Mouse (Mus musculus) intestine, embryonic 15.5 days (tissue): ENCODE measurements around the gene Frmd4a. TPM values are rescaled to one million over a fixed set of nuclear protein-coding genes. Genes with fewer than 3 reads are reported as not detected.

Experiments
- ATAC-seq: fragments of 200-750 bp; cut with Nextera tagmentation; 2 replicates; pipeline ENCODE4 v1.8.0; 2017; ENCODE audit warnings: moderate TSS enrichment, moderate library complexity
- H3K27ac ChIP-seq: fragments of 300-500 bp; sonication (generic); 2 replicates; pipeline ENCODE4 v1.5.1; 2015; ENCODE audit warnings: mild to moderate bottlenecking, inconsistent platforms
- H3K27me3 ChIP-seq: fragments of 300-500 bp; sonication (generic); replicated peaks from 2 replicates; pipeline ENCODE4 v1.6.1; 2015; ENCODE audit warnings: inconsistent platforms
- H3K36me3 ChIP-seq: fragments of 300-500 bp; sonication (generic); 2 replicates; pipeline ENCODE4 v1.6.1; 2015; ENCODE audit warnings: inconsistent platforms
- H3K4me1 ChIP-seq: fragments of 300-500 bp; sonication (generic); replicated peaks from 2 replicates; pipeline ENCODE4 v1.6.1; 2015; ENCODE audit warnings: inconsistent platforms
- H3K4me2 ChIP-seq: fragments of 300-500 bp; sonication (generic); replicated peaks from 2 replicates; pipeline ENCODE4 v1.6.1; 2015; ENCODE audit warnings: mild to moderate bottlenecking, inconsistent platforms
- H3K4me3 ChIP-seq: fragments of 300-500 bp; sonication (generic); replicated peaks from 2 replicates; pipeline ENCODE4 v1.5.1; 2015; ENCODE audit warnings: inconsistent platforms
- H3K9ac ChIP-seq: fragments of 300-500 bp; sonication (generic); 2 replicates; pipeline ENCODE4 v1.6.1; 2015; ENCODE audit warnings: inconsistent platforms
- H3K9me3 ChIP-seq: fragments of 300-500 bp; sonication (generic); 2 replicates; pipeline ENCODE4 v1.6.1; 2016; ENCODE audit warnings: inconsistent platforms
- WGBS: fragments of 180-500 bp; shearing (Covaris S2); methylation state at CpG from one replicate; pipeline ENCODE4 v1.1.7; 2015; 5-methylcytosine and 5-hydroxymethylcytosine counted together
- polyA plus RNA-seq: library from polyadenylated mRNA; unstranded; fragments of >200 nt; fragmentation: Nextera tagmentation; extraction: Ambion mirVana; gene quantifications from 2 replicates; pipeline ENCODE4 v1.2.1, GENCODE M21; 2015

Frmd4a gene
- polyA plus RNA-seq, 1 experiment from 2014 or later: 21.0 TPM

DNA sequence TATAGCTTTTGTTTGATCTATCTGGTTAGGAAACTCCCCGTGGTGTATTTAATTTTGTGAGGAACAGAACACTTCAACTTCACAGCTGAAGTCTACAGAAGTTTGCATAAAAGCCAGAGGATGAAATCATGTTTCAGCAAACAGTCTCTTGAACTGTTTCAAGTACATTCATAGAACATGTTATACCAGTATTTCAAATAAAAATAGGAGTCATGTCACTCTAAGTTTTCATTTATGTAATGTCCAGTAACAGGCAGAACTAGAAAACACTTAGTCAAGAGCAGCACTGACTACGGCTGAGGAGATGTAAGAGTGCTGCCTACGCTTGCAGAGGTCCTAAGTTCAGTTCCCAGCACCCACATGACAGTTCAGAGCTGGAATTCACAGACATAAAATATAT, 609.4 kb downstream of the Frmd4a start:
- WGBS: 79% methylated on average over 3 of the region's 3 CpGs
- no peak overlapping the region for H3K4me3 ChIP-seq
- H3K4me1 ChIP-seq: no peaks in the 10 kb centered on the region
- no peak overlapping the region for H3K27ac ChIP-seq
- peaks cover 7% of the 10 kb centered on the region for H3K36me3 ChIP-seq
- ATAC-seq: no peak
- no peaks in the 10 kb centered on the region for H3K27me3 ChIP-seq
- H3K9ac ChIP-seq: no peak overlapping the region
- no peaks in the 10 kb centered on the region for H3K9me3 ChIP-seq
- H3K4me2 ChIP-seq: no peak overlapping the region

DNA sequence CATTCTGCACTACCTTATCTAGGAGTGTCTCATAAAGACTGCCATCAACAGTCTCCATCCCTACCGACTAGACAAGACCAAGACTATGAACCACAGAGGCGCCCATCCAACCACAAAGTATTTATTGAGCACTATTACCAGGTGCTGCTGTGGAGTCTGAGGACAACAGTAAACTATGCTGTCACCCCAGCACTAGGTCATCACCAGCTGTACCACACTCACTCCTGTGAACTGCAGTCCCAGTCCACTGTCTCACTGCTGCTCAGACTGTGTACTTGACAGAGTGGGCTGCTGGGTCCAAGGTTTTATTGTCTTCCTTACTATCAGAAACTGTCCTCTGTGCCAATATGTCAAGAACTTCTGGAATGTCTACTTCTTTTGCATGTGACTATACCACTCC, 611.4 kb downstream of the Frmd4a start:
- no peak for ATAC-seq
- H3K4me3 ChIP-seq: no peak overlapping the region

DNA sequence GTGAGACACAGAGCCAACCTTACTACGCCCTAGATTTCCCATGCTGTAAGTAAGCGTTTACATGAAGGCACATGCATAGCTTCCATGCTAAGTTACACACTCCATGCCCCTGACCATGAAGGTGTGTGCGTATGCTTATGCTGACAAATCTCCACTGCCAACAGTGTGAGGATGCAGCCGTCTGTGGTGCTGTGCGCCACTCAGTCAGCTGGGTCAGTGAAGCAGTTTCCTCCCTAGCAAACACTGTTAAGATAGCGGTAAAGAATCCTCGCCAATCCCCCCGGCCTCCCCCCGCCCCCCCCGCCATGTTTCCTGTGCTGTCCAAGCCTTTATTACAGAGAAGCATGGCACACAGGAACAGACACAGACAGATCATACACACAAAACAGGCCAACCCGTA, 612.0 kb downstream of the Frmd4a start:
- Histone ChIP-seq H3K27ac (no peak overlapping the region), H3K9me3 (no peaks in the 10 kb centered on the region), H3K4me1 (no peaks in the 10 kb centered on the region), H3K4me3 (no peak overlapping the region), H3K9ac (no peak overlapping the region), H3K27me3 (no peaks in the 10 kb centered on the region), H3K4me2 (no peak overlapping the region), H3K36me3 (peaks cover 13% of the 10 kb centered on the region)
- ATAC-seq: no peak
- 84% methylated on average over 11 of the region's 11 CpGs for WGBS

More for the DNA sequence above, 611.4 kb downstream of the Frmd4a start:
- H3K27ac ChIP-seq: no peak overlapping the region
- H3K9me3 ChIP-seq: no peaks in the 10 kb centered on the region
- no peaks in the 10 kb centered on the region for H3K4me1 ChIP-seq
- peaks cover 15% of the 10 kb centered on the region for H3K36me3 ChIP-seq
- no peak overlapping the region for H3K9ac ChIP-seq
- H3K4me2 ChIP-seq: no peak overlapping the region
- H3K27me3 ChIP-seq: no peaks in the 10 kb centered on the region
- WGBS: 96% methylated on average over 2 of the region's 2 CpGs

DNA sequence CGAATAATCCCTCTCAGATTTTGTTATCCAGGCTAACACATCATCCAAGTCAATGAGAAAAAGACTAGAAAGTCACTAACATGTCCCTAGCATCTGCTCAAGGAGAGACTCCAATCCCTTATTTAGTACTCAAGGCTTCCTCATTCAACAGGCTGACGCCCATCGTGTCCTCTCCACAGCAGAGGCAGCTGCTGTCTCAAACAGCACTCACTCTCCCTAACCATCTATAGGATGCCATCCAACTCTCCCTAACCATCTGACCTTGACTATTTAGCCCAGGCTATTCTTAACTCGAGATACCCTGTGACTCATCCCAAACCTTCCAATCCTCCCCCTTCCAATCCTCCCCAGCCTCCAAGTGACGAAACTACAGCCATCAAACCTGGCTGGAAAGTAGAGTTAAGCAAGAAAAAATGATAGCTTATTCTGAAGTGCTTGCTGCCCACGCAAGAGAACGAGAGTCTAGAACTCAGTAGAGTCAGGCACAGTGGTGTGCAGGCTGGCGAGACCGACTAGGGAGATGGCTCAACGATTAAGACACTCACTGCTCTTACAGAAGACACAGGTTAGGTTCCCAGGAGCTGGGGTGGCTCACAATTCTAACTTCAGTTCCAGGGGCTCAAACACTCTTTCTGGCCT, 612.8 kb downstream of the Frmd4a start:
- Histone ChIP-seq H3K9me3 (no peaks in the 10 kb centered on the region), H3K27me3 (no peaks in the 10 kb centered on the region), H3K36me3 (peaks cover 20% of the 10 kb centered on the region), H3K9ac (no peak overlapping the region), H3K27ac (no peak overlapping the region), H3K4me1 (no peaks in the 10 kb centered on the region), H3K4me3 (no peak overlapping the region), H3K4me2 (no peak overlapping the region)
- 93% methylated on average over 10 of the region's 10 CpGs for WGBS
- ATAC-seq: no peak

DNA sequence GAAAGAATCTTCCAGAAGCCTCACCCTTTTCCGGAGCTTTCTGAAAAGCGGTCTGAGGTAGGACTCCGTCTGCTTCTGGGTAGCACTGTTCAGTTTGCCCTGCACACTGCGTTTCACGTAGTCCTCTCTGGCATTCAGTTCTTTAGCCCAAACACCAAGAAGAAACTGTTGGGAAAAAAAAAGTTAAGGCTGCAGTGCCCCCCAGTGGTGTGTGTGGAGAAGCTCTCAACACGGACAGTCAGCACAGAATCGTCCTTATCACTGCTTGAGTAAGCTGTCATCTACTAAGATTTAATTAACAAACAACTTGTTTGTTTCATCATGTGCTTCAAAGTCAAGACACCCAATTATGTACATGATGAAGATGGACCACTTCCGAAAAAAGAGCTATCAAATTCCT, 618.3 kb downstream of the Frmd4a start:
- H3K36me3 ChIP-seq: peaks cover 34% of the 10 kb centered on the region
- ATAC-seq: no peak
- H3K9me3 ChIP-seq: no peaks in the 10 kb centered on the region
- H3K27me3 ChIP-seq: no peaks in the 10 kb centered on the region
- no peak overlapping the region for H3K4me3 ChIP-seq
- no peak overlapping the region for H3K9ac ChIP-seq
- no peaks in the 10 kb centered on the region for H3K4me1 ChIP-seq
- H3K27ac ChIP-seq: no peak overlapping the region
- 85% methylated on average over 8 of the region's 8 CpGs for WGBS
- no peak overlapping the region for H3K4me2 ChIP-seq

DNA sequence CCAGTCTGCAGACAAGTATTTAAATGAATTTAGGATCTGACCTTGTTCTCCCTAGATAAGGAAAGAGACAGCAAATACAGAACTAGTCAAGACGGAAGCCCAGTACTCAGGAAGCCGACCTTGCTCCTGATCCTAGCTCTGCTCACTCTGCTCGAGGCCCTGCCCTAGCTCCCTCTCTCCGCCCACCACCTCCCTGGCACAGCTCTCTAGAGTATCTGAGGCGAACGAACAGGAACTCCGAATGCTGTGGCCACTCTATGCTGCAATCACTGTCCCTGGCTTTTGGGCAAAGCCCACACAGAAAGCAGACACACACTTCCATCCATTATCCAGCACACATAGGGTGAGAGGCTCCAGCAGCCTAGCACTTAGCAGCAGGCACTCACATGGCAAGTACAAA, 619.1 kb downstream of the Frmd4a start:
- Histone ChIP-seq H3K27ac (no peak overlapping the region), H3K9ac (no peak overlapping the region), H3K4me3 (no peak overlapping the region), H3K4me1 (no peaks in the 10 kb centered on the region), H3K9me3 (no peaks in the 10 kb centered on the region), H3K27me3 (no peaks in the 10 kb centered on the region), H3K36me3 (peaks cover 36% of the 10 kb centered on the region), H3K4me2 (no peak overlapping the region)
- no peak for ATAC-seq
- 78% methylated on average over 7 of the region's 7 CpGs for WGBS

DNA sequence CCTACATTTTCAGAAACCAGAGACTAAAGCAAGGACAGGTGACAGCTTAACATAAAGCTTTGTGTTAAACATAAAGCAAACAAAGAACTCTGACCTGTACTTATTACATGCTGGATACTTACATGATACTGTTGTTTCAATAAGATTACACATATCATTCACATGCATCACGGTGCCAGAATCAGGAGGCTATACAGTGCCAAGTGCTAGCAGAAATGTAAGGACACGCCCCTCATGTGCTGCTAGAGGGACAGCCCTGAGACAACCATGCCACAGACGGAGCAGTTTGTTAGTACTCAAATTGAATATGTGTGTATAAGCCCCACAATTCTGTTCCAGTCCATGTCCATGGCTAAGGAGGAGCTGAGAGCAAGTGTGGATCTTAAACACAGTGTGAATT, 620.7 kb downstream of the Frmd4a start:
- ATAC-seq: no peak
- Histone ChIP-seq H3K27ac (no peak overlapping the region), H3K9me3 (no peaks in the 10 kb centered on the region), H3K9ac (no peak overlapping the region), H3K4me2 (no peak overlapping the region), H3K4me1 (no peaks in the 10 kb centered on the region), H3K27me3 (no peaks in the 10 kb centered on the region), H3K4me3 (no peak overlapping the region), H3K36me3 (peaks cover 32% of the 10 kb centered on the region)
- 82% methylated on average over 3 of the region's 3 CpGs for WGBS

DNA sequence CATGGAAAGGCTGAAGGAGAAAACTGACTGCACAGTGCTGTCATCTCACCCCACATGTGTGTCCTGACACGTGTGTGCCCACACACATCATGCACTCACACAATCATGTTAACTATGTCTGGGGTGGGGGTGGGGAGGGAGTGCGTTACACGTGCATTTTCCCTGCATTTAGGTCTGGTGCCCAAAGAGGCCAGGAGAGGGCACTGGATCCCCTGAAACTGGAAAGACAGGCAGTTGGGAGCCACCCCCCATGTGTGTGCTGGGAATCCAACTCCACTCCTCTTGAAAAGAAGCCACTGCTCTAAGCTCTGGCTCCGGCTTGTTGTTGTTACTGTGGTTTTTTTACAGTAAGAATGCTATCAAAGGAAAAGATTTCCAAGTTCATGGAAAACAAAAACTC, 627.5 kb downstream of the Frmd4a start:
- Histone ChIP-seq H3K27ac (no peak overlapping the region), H3K9me3 (no peaks in the 10 kb centered on the region), H3K9ac (no peak overlapping the region), H3K4me2 (no peak overlapping the region), H3K36me3 (peaks cover 12% of the 10 kb centered on the region; the same call in 1 of the 2 replicates), H3K4me1 (no peaks in the 10 kb centered on the region), H3K27me3 (no peaks in the 10 kb centered on the region), H3K4me3 (no peak overlapping the region)
- no peak for ATAC-seq
- 82% methylated on average over 4 of the region's 4 CpGs for WGBS

DNA sequence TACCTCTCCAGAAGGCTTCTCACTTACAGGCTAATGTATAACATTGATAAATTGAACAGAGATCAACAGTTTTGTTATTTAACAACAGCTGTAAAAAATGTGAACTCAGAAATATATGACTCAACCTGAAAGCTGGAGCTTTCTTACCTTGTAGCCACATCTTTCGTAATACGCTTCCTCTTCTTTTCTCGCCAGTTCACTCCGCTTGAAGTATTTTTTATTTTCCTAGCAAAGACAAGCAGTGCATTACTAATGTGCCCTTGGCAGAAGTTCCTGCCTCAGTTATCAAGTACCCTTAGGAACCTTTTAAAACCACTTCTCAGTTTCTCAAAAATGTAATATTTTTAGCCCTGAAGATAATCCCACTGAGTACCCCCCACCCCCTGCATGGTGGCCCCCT, 630.6 kb downstream of the Frmd4a start:
- no peak overlapping the region for H3K9ac ChIP-seq
- H3K36me3 ChIP-seq: peaks cover 8% of the 10 kb centered on the region; the same call in 1 of the 2 replicates
- H3K4me2 ChIP-seq: no peak overlapping the region
- H3K4me3 ChIP-seq: no peak overlapping the region
- H3K27me3 ChIP-seq: no peaks in the 10 kb centered on the region
- H3K9me3 ChIP-seq: no peaks in the 10 kb centered on the region
- ATAC-seq: no peak
- WGBS: 92% methylated on average over 4 of the region's 4 CpGs
- peaks cover 3% of the 10 kb centered on the region for H3K4me1 ChIP-seq
- H3K27ac ChIP-seq: no peak overlapping the region

DNA sequence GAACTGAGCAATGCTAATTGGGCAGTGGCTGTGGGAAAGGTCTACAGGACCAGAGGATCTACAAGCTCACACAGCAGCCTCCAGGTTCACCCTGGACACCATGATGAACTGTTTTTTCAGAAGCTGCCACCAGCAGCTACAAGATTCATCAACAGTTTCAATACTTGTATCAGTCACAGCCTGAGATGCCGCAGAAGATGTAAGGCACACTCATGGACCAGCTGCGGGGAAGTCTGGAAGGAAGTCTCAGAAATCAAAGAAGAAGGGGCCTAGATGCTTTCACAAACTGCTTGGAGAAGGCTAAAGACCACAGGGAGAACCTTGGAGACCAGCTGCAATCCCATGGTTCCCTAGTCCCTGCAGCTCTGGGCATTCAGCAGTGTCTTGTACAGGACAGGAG, 632.1 kb downstream of the Frmd4a start:
- no peak for ATAC-seq
- Histone ChIP-seq H3K27me3 (no peaks in the 10 kb centered on the region), H3K4me3 (no peak overlapping the region), H3K9me3 (no peaks in the 10 kb centered on the region), H3K27ac (no peak overlapping the region), H3K9ac (no peak overlapping the region), H3K4me2 (no peak overlapping the region), H3K4me1 (peaks cover 3% of the 10 kb centered on the region), H3K36me3 (0 out of 2 replicates have a peak, but pooled peaks cover 3% of the 10 kb centered on the region)
- WGBS: 98% methylated on average over 2 of the region's 2 CpGs

DNA sequence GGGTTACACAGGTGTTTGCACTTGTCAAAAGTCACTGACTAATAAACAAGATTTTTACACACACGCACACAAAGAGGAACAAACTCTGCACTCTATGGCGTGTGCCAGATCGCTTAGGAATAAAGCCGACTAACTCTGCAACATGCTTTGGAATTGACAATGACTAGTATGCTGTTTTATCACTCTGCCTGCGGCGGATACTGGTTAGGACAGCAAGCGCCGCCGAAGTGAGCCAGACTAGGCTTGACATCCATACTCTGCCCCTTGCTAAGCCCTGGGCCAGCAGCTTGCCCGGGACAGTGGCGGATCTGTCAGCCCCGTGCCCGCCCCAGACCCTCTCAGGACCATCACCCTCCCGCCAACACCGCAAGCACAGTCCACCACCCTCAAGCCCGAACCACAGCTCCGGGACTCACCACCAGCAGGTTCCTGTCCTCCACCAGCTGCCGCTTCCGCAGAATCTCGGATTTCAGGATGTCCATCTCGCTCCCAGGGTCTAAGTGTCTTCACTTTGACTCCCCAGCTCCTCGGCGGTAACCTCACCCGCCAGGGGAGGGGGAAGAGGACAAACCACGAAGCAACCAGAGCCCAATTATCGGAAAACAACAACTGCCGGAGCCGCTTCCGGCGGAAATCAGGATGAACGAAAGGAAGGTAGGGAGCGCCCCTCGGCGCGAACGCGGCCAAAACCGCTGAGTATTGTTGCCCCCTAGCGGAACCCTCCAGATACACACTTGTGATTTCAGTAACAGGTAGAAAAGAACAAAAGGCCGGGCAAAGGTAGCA, 634.2 kb downstream of the Frmd4a start, which contains the start of gene Prpf18:
Gene Prpf18, minus strand, starts transcription at position 614 of the 786 bp plus-strand sequence.
- Histone ChIP-seq H3K4me1 (peaks cover 3% of the 10 kb centered on the region), H3K9ac (peak within 1 kb of the TSS; percentile 94), H3K9me3 (no peaks in the 10 kb centered on the region), H3K27ac (peak within 1 kb of the TSS; percentile 71), H3K4me2 (peak within 1 kb of the TSS; percentile 64), H3K4me3 (peak within 1 kb of the TSS; percentile 96), H3K27me3 (no peaks in the 10 kb centered on the region), H3K36me3 (0 out of 2 replicates have a peak, but pooled peaks cover 3% of the 10 kb centered on the region)
- ATAC-seq: peak; percentile 94
- WGBS: under 1% methylated on average over 40 of the region's 40 CpGs

DNA sequence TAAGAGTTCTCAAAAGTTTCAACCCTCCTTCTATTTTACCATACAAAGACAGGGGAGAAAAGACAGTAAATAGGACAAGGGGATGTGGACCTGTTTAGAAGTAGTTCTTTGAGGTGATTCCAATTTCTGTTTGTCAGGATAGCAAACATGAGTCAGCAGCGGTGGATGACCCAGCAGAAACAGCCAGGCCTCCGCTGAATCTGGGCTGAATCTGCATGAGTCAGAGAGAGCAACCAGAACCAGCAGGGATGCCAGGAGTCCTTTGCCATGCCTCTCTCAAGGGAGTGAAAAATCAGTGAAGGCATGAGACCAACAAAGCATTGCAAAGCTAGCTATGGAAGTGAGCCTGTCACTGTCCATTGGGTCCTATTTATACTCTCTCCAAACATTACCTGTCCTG, 643.2 kb downstream of the Frmd4a start:
- Histone ChIP-seq H3K27me3 (no peaks in the 10 kb centered on the region), H3K4me3 (no peak overlapping the region), H3K4me1 (no peaks in the 10 kb centered on the region), H3K27ac (no peak overlapping the region), H3K36me3 (no peaks in the 10 kb centered on the region), H3K4me2 (no peak overlapping the region), H3K9me3 (no peaks in the 10 kb centered on the region), H3K9ac (no peak overlapping the region)
- ATAC-seq: no peak
- WGBS: 85% methylated on average over 2 of the region's 2 CpGs
